Mouse (Mus musculus) adrenal gland, postnatal 14 days (tissue): ENCODE results near the gene Cnn2. TPM values are rescaled to one million over a fixed set of nuclear protein-coding genes. Genes with fewer than 3 reads are reported as not detected.
A peak's percentile ranks its signal among the peaks of the same experiment; 100 is the strongest.

Experiments used
- DNase-seq: peaks from one replicate; pipeline ENCODE4 v3.0.0; 2021; ENCODE audit warnings: mixed read lengths
- total RNA-seq: library from RNA; stranded (reverse); gene quantifications from 2 replicates; pipeline ENCODE4 v1.2.3, GENCODE M21; 2021

Gene Cnn2
- total RNA-seq, 1 experiment from 2014 or later, result 40.2 TPM

- no peak for DNase-seq
Observed at GRCm38 (mm10) chr10:80019471-80020131, 31.2 kb downstream of the Cnn2 start.

- DNase-seq, result no peak
Observed at GRCm38 (mm10) chr10:80020191-80020590, 31.8 kb downstream of the Cnn2 start.

GRCm38 (mm10) chr10:80020603-80021319, 32.4 kb downstream of the Cnn2 start:
- DNase-seq, result no peak

GRCm38 (mm10) chr10:80021320-80021641, 32.9 kb downstream of the Cnn2 start:
- no peak for DNase-seq

- no peak for DNase-seq
Observed at GRCm38 (mm10) chr10:80022164-80022563, 33.8 kb downstream of the Cnn2 start.

- no peak for DNase-seq
Observed at GRCm38 (mm10) chr10:80022806-80023205, 34.4 kb downstream of the Cnn2 start.

GRCm38 (mm10) chr10:80023758-80024157, 35.4 kb downstream of the Cnn2 start:
- DNase-seq, result no peak

- no peak for DNase-seq
Observed at GRCm38 (mm10) chr10:80024229-80025043, 36.1 kb downstream of the Cnn2 start.

- DNase-seq, result no peak
Observed at GRCm38 (mm10) chr10:80025044-80025347, 36.6 kb downstream of the Cnn2 start.

GRCm38 (mm10) chr10:80025463-80025862, 37.1 kb downstream of the Cnn2 start:
- no peak for DNase-seq

GRCm38 (mm10) chr10:80025889-80026288, 37.5 kb downstream of the Cnn2 start:
- DNase-seq, result peak; percentile 47

GRCm38 (mm10) chr10:80027681-80028520, 39.5 kb downstream of the Cnn2 start:
- no peak for DNase-seq

- DNase-seq, result no peak
Observed at GRCm38 (mm10) chr10:80028521-80028846, 40.1 kb downstream of the Cnn2 start.

GRCm38 (mm10) chr10:80030191-80030590, 41.8 kb downstream of the Cnn2 start:
- DNase-seq, result no peak

- no peak for DNase-seq
Observed at GRCm38 (mm10) chr10:80030736-80031135, 42.4 kb downstream of the Cnn2 start.

- peak; percentile 88 for DNase-seq
Observed at GRCm38 (mm10) chr10:80032799-80033480, 44.6 kb downstream of the Cnn2 start.

- peak; percentile 77 for DNase-seq
Observed at GRCm38 (mm10) chr10:80033511-80034391, 45.4 kb downstream of the Cnn2 start.

- no peak for DNase-seq
Observed at GRCm38 (mm10) chr10:80035148-80035547, 46.8 kb downstream of the Cnn2 start.

GRCm38 (mm10) chr10:80035686-80036085, 47.3 kb downstream of the Cnn2 start:
- no peak for DNase-seq

GRCm38 (mm10) chr10:80036832-80037231, 48.4 kb downstream of the Cnn2 start:
- DNase-seq, result no peak

- DNase-seq, result peak; percentile 98
Observed at GRCm38 (mm10) chr10:80039559-80039979, 51.2 kb downstream of the Cnn2 start, which contains the start of gene Polr2e. Gene Polr2e, minus strand, starts transcription at chr10:80039795.
